Mouse (Mus musculus): ENCODE measurements around the gene Armh1. TPM values are rescaled to one million over a fixed set of nuclear protein-coding genes. Genes with fewer than 3 reads are reported as not detected.

Gene Armh1
- total RNA-seq (2023) = not detected

DNA sequence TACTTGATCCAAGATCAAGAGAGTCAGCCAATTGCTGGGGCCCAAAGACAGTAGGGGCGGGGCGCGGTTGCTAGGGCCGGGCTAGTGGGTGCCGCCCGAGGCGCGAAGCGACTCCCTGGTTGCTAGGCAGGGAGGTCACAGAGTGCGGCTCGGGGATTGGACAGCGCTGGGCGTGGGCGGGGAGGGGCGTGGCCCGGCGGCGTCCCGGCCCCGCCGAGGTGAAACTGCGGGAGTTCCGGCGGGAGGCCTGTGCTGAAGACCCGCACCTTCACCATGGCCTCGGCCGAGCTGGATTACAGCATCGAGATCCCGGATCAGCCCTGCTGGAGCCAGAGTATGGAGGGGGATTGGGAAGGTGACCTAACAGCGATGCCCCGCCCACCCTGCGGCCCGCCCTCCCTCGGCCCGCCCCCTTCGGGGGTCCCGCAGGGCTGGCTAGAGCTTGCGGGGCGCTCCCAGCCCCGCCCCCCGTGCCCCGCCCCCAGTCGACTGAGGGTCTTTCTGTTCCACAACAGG lies at the start of gene Armh1, which contains the start of gene Tmem53:
Gene Armh1 (minus strand): TSS at position 325 of the 516 bp plus-strand sequence.
Gene Tmem53 (plus strand): TSS at position 151 of the 516 bp plus-strand sequence.

DNA sequence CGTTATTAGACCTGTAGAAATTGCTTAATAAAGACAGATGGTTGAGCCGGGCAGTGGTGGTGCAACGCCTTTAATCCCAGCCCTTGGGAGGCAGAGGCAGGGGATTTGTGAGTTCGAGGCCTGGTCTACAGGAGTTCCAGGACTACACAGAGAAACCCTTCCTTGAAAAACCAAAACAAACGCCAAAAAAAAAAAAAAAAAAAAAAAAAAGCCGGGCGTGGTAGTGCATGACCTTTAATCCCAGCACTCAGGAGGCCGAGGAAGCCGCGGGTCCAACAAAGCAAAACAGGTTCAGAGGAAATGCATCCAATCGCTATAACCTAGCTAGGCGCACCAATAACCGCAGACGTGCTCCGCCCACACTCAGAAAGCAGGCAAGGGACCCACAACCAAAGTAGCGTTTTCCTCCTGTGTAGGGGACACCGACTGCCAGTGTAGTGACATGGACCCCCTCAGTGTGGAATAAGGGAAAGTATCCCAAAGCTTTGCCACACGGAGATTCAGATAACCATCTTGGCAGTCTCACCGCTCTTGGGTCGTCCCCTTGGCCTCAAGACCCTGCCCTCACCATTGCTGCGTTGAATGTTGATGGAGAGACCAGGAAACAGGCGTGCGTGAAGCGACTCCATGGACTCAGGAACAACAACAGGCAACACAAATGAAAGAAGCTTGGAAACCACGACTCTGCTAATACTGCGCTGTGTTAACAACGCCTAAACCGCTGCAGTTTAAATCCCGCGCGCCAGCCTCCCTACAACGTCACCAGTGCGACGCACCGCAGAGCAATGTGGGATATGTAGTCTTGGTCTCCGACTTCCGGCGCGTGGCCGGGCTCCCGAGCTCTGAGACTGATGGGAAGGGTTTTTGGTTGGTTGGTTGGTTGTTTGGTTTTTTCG lies 69.8 kb downstream of the Armh1 start, which contains the start of gene Kif2c:
Gene Kif2c (minus strand): TSS at position 777 of the 896 bp plus-strand sequence.

Other genes starting within 250 kb of the Armh1 start
- 25.8 TPM for gene Eif2b3, start 232.7 kb downstream of the Armh1 start, total RNA-seq (2023)
- gene Ptch2, start 156.1 kb downstream of the Armh1 start, total RNA-seq (2023) = not detected
- 29.3 TPM for gene Btbd19, start 126.4 kb downstream of the Armh1 start, total RNA-seq (2023)
- not detected for gene Tctex1d4, start 125.3 kb downstream of the Armh1 start, total RNA-seq (2023)
- 50.8 TPM for gene Plk3, start 118.2 kb downstream of the Armh1 start, total RNA-seq (2023)
- 3,102 TPM for gene Rps8, start 95.9 kb downstream of the Armh1 start, total RNA-seq (2023)
- gene Kif2c, start 69.5 kb downstream of the Armh1 start, total RNA-seq (2023) = not detected
- not detected for gene Tmem53, start 174 bp downstream of the Armh1 start, total RNA-seq (2023)
- gene Rnf220, start 244.9 kb upstream of the Armh1 start, total RNA-seq (2023) = 185 TPM